Mouse (Mus musculus): ENCODE measurements around the gene Trim28. TPM values are rescaled to one million over a fixed set of nuclear protein-coding genes. Genes with fewer than 3 reads are reported as not detected.
A peak's percentile ranks its signal among the peaks of the same experiment; 100 is the strongest.

Gene Trim28
- total and polyA plus RNA-seq, 3 experiments = 104 to 1,160 (median 702) TPM

DNA sequence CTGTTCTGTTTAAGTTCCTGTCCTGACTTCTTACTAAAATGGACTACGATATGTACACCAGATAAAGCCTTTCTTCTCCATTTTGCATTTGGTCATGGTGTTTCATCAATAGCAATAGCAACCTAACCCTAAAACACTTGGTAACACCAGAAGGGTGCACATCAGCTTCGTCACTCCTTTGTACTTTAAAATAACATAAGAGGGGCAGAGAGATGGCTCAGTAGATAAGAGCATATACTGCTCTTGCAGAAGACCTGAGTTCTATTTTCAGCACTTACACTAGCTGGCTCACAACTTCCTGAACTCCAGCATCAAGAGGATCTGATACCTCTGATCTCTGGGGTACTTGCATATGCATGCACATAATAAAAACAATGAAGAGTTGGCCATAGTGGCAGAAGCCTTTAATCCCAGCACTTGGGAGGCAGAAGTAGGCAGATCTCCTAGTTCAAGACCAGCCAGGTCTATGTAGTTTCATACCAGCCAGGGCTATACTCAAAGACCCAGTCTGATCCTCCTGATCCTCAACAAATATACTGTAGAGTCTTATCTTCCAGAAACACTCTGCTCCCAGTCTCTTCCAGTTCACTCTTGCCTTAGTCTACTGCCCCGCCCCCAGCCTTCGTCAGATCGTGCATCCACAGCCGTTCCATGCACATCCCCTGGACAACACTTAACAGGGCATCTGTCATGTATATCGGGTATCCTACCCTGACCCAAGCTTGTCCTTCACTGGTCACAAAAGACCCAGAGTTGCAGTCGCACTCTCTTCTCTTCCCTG, 11.3 kb upstream of the Trim28 start:
- no peaks in the 10 kb centered on the region for H3K27me3 ChIP-seq (ENCODE audit: control insufficient read depth in 1 of 2, insufficient read depth in 2 of 2, low read length in 2 of 2)
- no peak overlapping the region for H3K27ac ChIP-seq (ENCODE audit: control insufficient read depth, low read depth, low read length)
- H3K9ac ChIP-seq (ENCODE audit: control insufficient read depth, low read depth, low read length, poor library complexity, severe bottlenecking) = no peak overlapping the region
- no peak overlapping the region for H3K4me3 ChIP-seq (ENCODE audit: control insufficient read depth in 1 of 2, insufficient read depth in 1 of 2, low read depth in 2 of 2, low read length in 2 of 2)
- no peaks in the 10 kb centered on the region for H3K9me3 ChIP-seq (replicated peaks; ENCODE audit: insufficient read depth, low read length)
- peak; percentile 37 for DNase-seq (ENCODE audit: low read depth, low spot score)
- peaks cover 2 to 8% of the 10 kb centered on the region in 2 experiments; a peak in 3 of 4 replicates for H3K4me1 ChIP-seq (ENCODE audit: control insufficient read depth in 1 of 2, insufficient read depth in 2 of 2, low read length in 2 of 2)
- peaks cover 0 to 2% of the 10 kb centered on the region in 2 experiments; a peak in 2 of 4 replicates for H3K36me3 ChIP-seq (ENCODE audit: control insufficient read depth in 1 of 2, insufficient read depth in 2 of 2, low read length in 2 of 2)
- TF ChIP-seq ETS1 (IDR thresholded peaks at IDR 0.05; ENCODE audit: low read depth, low read length) = no peak
- no peak for TF ChIP-seq TBP (IDR thresholded peaks at IDR 0.05; ENCODE audit: low read depth, low read length)
- no peak for TF ChIP-seq UBTF (IDR thresholded peaks at IDR 0.05; ENCODE audit: borderline replicate concordance, insufficient read depth, low read depth, low read length)
- peak; percentile 55; the same call in 1 of the 2 replicates for TF ChIP-seq GATA1 (IDR thresholded peaks at IDR 0.05; ENCODE audit: low read depth, low read length)
- no peak for TF ChIP-seq POLR2A (IDR thresholded peaks at IDR 0.05; ENCODE audit: control insufficient read depth in 1 of 2, insufficient read depth in 1 of 2, low read depth in 1 of 2, low read length in 2 of 2, poor library complexity in 1 of 2)
- TF ChIP-seq USF1 (IDR thresholded peaks at IDR 0.05; ENCODE audit: low read depth, low read length) = no peak
- no peak for TF ChIP-seq NRF1 (IDR thresholded peaks at IDR 0.05; ENCODE audit: insufficient read depth, low read depth, low read length, poor library complexity, severe bottlenecking)
- TF ChIP-seq CHD1 (IDR thresholded peaks at IDR 0.05; ENCODE audit: low read depth, low read length) = no peak
- H3K79me2 ChIP-seq (ENCODE audit: control insufficient read depth, insufficient read depth, low read length, poor library complexity) = no peaks in the 10 kb centered on the region

GRCm38 (mm10) chr7:12992222-12992621, 6.7 kb upstream of the Trim28 start:
- peaks cover 2 to 6% of the 10 kb centered on the region in 2 experiments; a peak in 3 of 4 replicates for H3K4me1 ChIP-seq (ENCODE audit: control insufficient read depth in 1 of 2, insufficient read depth in 2 of 2, low read length in 2 of 2)
- DNase-seq (ENCODE audit: low read depth, low spot score) = peak; percentile 69

More at GRCm38 (mm10) chr7:12992222-12992621, 6.7 kb upstream of the Trim28 start:
- no peak overlapping the region for H3K9ac ChIP-seq (ENCODE audit: control insufficient read depth, low read depth, low read length, poor library complexity, severe bottlenecking)
- no peak overlapping the region for H3K27ac ChIP-seq (ENCODE audit: control insufficient read depth, low read depth, low read length)
- H3K79me2 ChIP-seq (ENCODE audit: control insufficient read depth, insufficient read depth, low read length, poor library complexity) = no peaks in the 10 kb centered on the region
- H3K9me3 ChIP-seq (replicated peaks; ENCODE audit: insufficient read depth, low read length) = no peaks in the 10 kb centered on the region
- TF ChIP-seq BHLHE40 (IDR thresholded peaks at IDR 0.05; ENCODE audit: borderline replicate concordance, low read depth, low read length) = no peak
- no peak for TF ChIP-seq ZMIZ1 (IDR thresholded peaks at IDR 0.05; ENCODE audit: low read depth, low read length)
- peak; percentile 69 for TF ChIP-seq RAD21 (IDR thresholded peaks at IDR 0.05; ENCODE audit: low read depth, low read length)
- TF ChIP-seq CTCF (IDR thresholded peaks at IDR 0.05 in 2 of 3, conservative IDR thresholded peaks at IDR 0.05 in 1 of 3; ENCODE audit: control insufficient read depth in 1 of 3, insufficient read depth in 1 of 3, low read depth in 2 of 3, low read length in 3 of 3, poor library complexity in 1 of 3, severe bottlenecking in 1 of 3) = peak in 2 of 3 experiments; percentile 72 to 76; a peak in 4 of 6 replicates
- no peak for TF ChIP-seq USF1 (IDR thresholded peaks at IDR 0.05; ENCODE audit: low read depth, low read length)
- TF ChIP-seq UBTF (IDR thresholded peaks at IDR 0.05; ENCODE audit: borderline replicate concordance, insufficient read depth, low read depth, low read length) = no peak
- TF ChIP-seq TCF12 (IDR thresholded peaks at IDR 0.05; ENCODE audit: low read depth, low read length) = no peak
- no peak for TF ChIP-seq MXI1 (IDR thresholded peaks at IDR 0.05; ENCODE audit: low read depth, low read length)
- no peak for TF ChIP-seq JUND (IDR thresholded peaks at IDR 0.05; ENCODE audit: low read depth, low read length)
- TF ChIP-seq POLR2A (IDR thresholded peaks at IDR 0.05; ENCODE audit: control insufficient read depth in 1 of 2, insufficient read depth in 1 of 2, low read depth in 1 of 2, low read length in 2 of 2, poor library complexity in 1 of 2) = no peak
- peak; percentile 56 for TF ChIP-seq SMC3 (IDR thresholded peaks at IDR 0.05; ENCODE audit: low read depth, low read length)
- TF ChIP-seq ZC3H11A (IDR thresholded peaks at IDR 0.05; ENCODE audit: low read depth, low read length) = peak; percentile 51
- TF ChIP-seq GATA1 (IDR thresholded peaks at IDR 0.05; ENCODE audit: low read depth, low read length) = no peak
- TF ChIP-seq NRF1 (IDR thresholded peaks at IDR 0.05; ENCODE audit: insufficient read depth, low read depth, low read length, poor library complexity, severe bottlenecking) = no peak
- no peak for TF ChIP-seq MYC (IDR thresholded peaks at IDR 0.05; ENCODE audit: low read depth, low read length)
- no peak for TF ChIP-seq SIN3A (IDR thresholded peaks at IDR 0.05; ENCODE audit: low read length)
- no peak for TF ChIP-seq HCFC1 (IDR thresholded peaks at IDR 0.05; ENCODE audit: low read depth, low read length)
- TF ChIP-seq CHD2 (IDR thresholded peaks at IDR 0.05; ENCODE audit: low read length) = no peak
- no peak for TF ChIP-seq MAZ (IDR thresholded peaks at IDR 0.05; ENCODE audit: low read depth, low read length)
- no peak for TF ChIP-seq MEF2A (IDR thresholded peaks at IDR 0.05; ENCODE audit: extremely low read depth, insufficient replicate concordance, low read depth, low read length, poor library complexity, severe bottlenecking)
- TF ChIP-seq RCOR1 (IDR thresholded peaks at IDR 0.05; ENCODE audit: low read depth, low read length) = no peak
- no peak for TF ChIP-seq NELFE (IDR thresholded peaks at IDR 0.05; ENCODE audit: low read depth, low read length)
- TF ChIP-seq MAFK (IDR thresholded peaks at IDR 0.05; ENCODE audit: borderline replicate concordance, low read depth, low read length) = no peak
- TF ChIP-seq E2F4 (IDR thresholded peaks at IDR 0.05; ENCODE audit: borderline replicate concordance, low read depth, low read length) = no peak
- H3K27me3 ChIP-seq (ENCODE audit: control insufficient read depth in 1 of 2, insufficient read depth in 2 of 2, low read length in 2 of 2) = no peaks in the 10 kb centered on the region
- H3K36me3 ChIP-seq (ENCODE audit: control insufficient read depth in 1 of 2, insufficient read depth in 2 of 2, low read length in 2 of 2) = peaks cover 0 to 2% of the 10 kb centered on the region in 2 experiments; a peak in 2 of 4 replicates
- no peak overlapping the region for H3K4me3 ChIP-seq (ENCODE audit: control insufficient read depth in 1 of 2, insufficient read depth in 1 of 2, low read depth in 2 of 2, low read length in 2 of 2)

Measured in MEL (cell line).